Mouse (Mus musculus): ENCODE measurements around the gene Eda2r. TPM values are rescaled to one million over a fixed set of nuclear protein-coding genes. Genes with fewer than 3 reads are reported as not detected.

The Eda2r gene
- 0.21 TPM in 2 replicates for total RNA-seq (2012; rRNA removed)
- total RNA-seq (2014; rRNA removed): 0.12 and 0.13 TPM in 2 replicates
- 0.12 TPM in 1 of 2 replicates, not detected in the other for polyA plus RNA-seq (2012; ENCODE audit: insufficient read length, low read depth)

DNA sequence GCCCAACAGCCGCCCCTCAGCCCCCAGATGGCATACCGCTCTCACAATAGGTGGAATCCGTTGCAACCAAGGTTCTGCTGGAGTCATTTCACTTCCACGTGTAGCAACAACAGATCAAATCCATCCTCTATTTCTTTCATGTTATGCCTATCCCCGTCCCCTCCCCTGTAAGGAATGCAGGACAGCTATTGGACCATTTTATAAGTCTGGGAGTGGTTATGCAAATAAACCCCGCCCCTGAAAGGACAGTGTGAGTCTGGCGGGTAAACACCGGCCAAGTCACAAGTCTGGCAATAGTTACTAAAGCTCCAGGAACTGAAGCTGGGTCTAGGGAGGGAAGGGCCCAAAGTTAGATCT lies at the start of gene Eda2r:
TSS of gene Eda2r (minus strand) at position 152 of the 357 bp plus-strand sequence.
- DNase-seq (ENCODE audit: extremely low read depth): no peak
- Histone ChIP-seq H3K4me2 (ENCODE audit: insufficient read depth, low read depth, poor library complexity, severe bottlenecking) (no peak within 1 kb of the TSS), H3K4me3 (replicated peaks in 1 of 3; ENCODE audit: low read depth in 2 of 3, low read length in 2 of 3, poor library complexity in 1 of 3) (no peak within 1 kb of the TSS)

DNA sequence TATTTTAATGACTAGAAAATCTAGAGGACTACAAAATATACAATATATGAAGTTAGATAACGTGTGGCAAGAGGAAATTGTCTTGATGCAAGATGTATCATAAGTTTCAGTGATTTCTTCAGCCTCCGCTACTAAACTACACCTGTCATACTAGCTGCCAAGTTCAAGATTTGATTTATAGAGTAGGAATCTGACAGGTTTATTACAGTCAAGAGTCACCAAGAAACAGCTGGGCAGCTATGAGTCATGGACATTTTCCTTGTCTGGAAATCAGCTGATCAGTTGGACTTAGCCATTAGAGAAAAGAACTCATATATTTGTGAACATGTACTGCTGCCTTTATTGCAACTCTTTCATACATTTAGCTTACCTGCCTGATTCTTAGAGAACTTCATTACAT lies 20.9 kb upstream of the Eda2r start:
- Histone ChIP-seq H3K9ac (ENCODE audit: insufficient read depth, low read depth) (no peak overlapping the region), H3K79me2 (replicated peaks; ENCODE audit: control insufficient read depth, extremely low read depth, insufficient read depth, poor library complexity, severe bottlenecking) (no peaks in the 10 kb centered on the region), H3K36me3 (replicated peaks in 1 of 2; ENCODE audit: control insufficient read depth in 1 of 2, insufficient read depth in 1 of 2, low read length in 1 of 2) (no peaks in the 10 kb centered on the region), H3K4me3 (replicated peaks in 1 of 3; ENCODE audit: low read depth in 2 of 3, low read length in 2 of 3, poor library complexity in 1 of 3) (no peak overlapping the region), H3K4me2 (ENCODE audit: insufficient read depth, low read depth, poor library complexity, severe bottlenecking) (no peak overlapping the region), H3K27ac (ENCODE audit: insufficient read depth, low read depth) (no peak overlapping the region), H3K27me3 (replicated peaks) (no peaks in the 10 kb centered on the region), H3K9me3 (replicated peaks; ENCODE audit: low read length) (no peaks in the 10 kb centered on the region), H3K4me1 (ENCODE audit: control insufficient read depth in 1 of 2, insufficient read depth in 2 of 2) (no peaks in the 10 kb centered on the region)
- no peak for DNase-seq (ENCODE audit: extremely low read depth)
- dilution Hi-C loops (cut with MboI; ENCODE audit: extremely low pct_ligation_motif_present, extremely low pct_unique_long_range_greater_than_20kb, low sequenced_read_pairs): no loop called here
- in situ Hi-C loops (cut with MboI; ENCODE audit: low pct_ligation_motif_present, low pct_unique_long_range_greater_than_20kb, low sequenced_read_pairs): no loop called here
- no peak for TF ChIP-seq SMC3 (IDR thresholded peaks at IDR 0.05; ENCODE audit: low read depth, low read length)
- no peak for TF ChIP-seq MAX (IDR thresholded peaks at IDR 0.05; ENCODE audit: low read length)
- TF ChIP-seq ZNF384 (IDR thresholded peaks at IDR 0.05; ENCODE audit: low read depth, low read length): no peak
- TF ChIP-seq CHD1 (IDR thresholded peaks at IDR 0.05; ENCODE audit: low read depth, low read length): no peak
- no peak for TF ChIP-seq MYC (IDR thresholded peaks at IDR 0.05; ENCODE audit: low read depth, low read length)
- TF ChIP-seq POLR2A (IDR thresholded peaks at IDR 0.05; ENCODE audit: low read depth, low read length): no peak

More for the DNA sequence above, at the start of gene Eda2r:
- Histone ChIP-seq H3K79me2 (replicated peaks; ENCODE audit: control insufficient read depth, extremely low read depth, insufficient read depth, poor library complexity, severe bottlenecking) (no peaks in the 10 kb centered on the region), H3K27me3 (replicated peaks) (no peaks in the 10 kb centered on the region), H3K4me1 (ENCODE audit: control insufficient read depth in 1 of 2, insufficient read depth in 2 of 2) (no peaks in the 10 kb centered on the region), H3K36me3 (replicated peaks in 1 of 2; ENCODE audit: control insufficient read depth in 1 of 2, insufficient read depth in 1 of 2, low read length in 1 of 2) (no peaks in the 10 kb centered on the region), H3K9me3 (replicated peaks; ENCODE audit: low read length) (peaks cover 8% of the 10 kb centered on the region), H3K9ac (ENCODE audit: insufficient read depth, low read depth) (no peak within 1 kb of the TSS), H3K27ac (ENCODE audit: insufficient read depth, low read depth) (no peak within 1 kb of the TSS)
- in situ Hi-C loops (cut with MboI; ENCODE audit: low pct_ligation_motif_present, low pct_unique_long_range_greater_than_20kb, low sequenced_read_pairs): no loop called here
- dilution Hi-C loops (cut with MboI; ENCODE audit: extremely low pct_ligation_motif_present, extremely low pct_unique_long_range_greater_than_20kb, low sequenced_read_pairs): no loop called here
- no peak for TF ChIP-seq MAZ (IDR thresholded peaks at IDR 0.05; ENCODE audit: low read depth, low read length)
- no peak for TF ChIP-seq KAT2A (IDR thresholded peaks at IDR 0.05; ENCODE audit: insufficient replicate concordance, low read length)
- TF ChIP-seq POLR2AphosphoS2 (IDR thresholded peaks at IDR 0.05; ENCODE audit: low read depth, low read length): no peak
- no peak for TF ChIP-seq SMC3 (IDR thresholded peaks at IDR 0.05; ENCODE audit: low read depth, low read length)
- no peak for TF ChIP-seq BHLHE40 (IDR thresholded peaks at IDR 0.05; ENCODE audit: low read depth, low read length)
- no peak for TF ChIP-seq ZNF384 (IDR thresholded peaks at IDR 0.05; ENCODE audit: low read depth, low read length)
- TF ChIP-seq USF1 (IDR thresholded peaks at IDR 0.05; ENCODE audit: low read depth, low read length): no peak
- no peak for TF ChIP-seq MAFK (IDR thresholded peaks at IDR 0.05; ENCODE audit: insufficient replicate concordance, low read length)
- no peak for TF ChIP-seq TBP (conservative IDR thresholded peaks at IDR 0.05; ENCODE audit: low read depth, low read length)
- no peak for TF ChIP-seq JUN (IDR thresholded peaks at IDR 0.05; ENCODE audit: insufficient read depth, low read depth, low read length)
- TF ChIP-seq ZMIZ1 (IDR thresholded peaks at IDR 0.05; ENCODE audit: low read depth, low read length): no peak
- no peak for TF ChIP-seq CHD2 (IDR thresholded peaks at IDR 0.05; ENCODE audit: low read length)
- TF ChIP-seq IRF4 (IDR thresholded peaks at IDR 0.05; ENCODE audit: low read depth, low read length): no peak
- no peak for TF ChIP-seq TCF12 (IDR thresholded peaks at IDR 0.05; ENCODE audit: low read depth, low read length)
- TF ChIP-seq ZC3H11A (IDR thresholded peaks at IDR 0.05; ENCODE audit: low read depth, low read length): no peak
- no peak for TF ChIP-seq SIN3A (IDR thresholded peaks at IDR 0.05; ENCODE audit: low read length)
